Mouse (Mus musculus) midbrain, embryonic 11.5 days (tissue): ENCODE data around the gene Umad1. TPM values are rescaled to one million over a fixed set of nuclear protein-coding genes. Genes with fewer than 3 reads are reported as not detected.

Experiments
- ATAC-seq: fragments of 200-750 bp; cut with Nextera tagmentation; 2 replicates; pipeline ENCODE4 v1.8.0; 2017; ENCODE audit warnings: moderate TSS enrichment, moderate library complexity; ENCODE audit not compliant: low FRiP score
- DNase-seq: peaks from one replicate; pipeline ENCODE4 v3.0.0; 2015; ENCODE audit warnings: low spot score; ENCODE audit errors: missing footprints
- H3K27ac ChIP-seq: fragments of 300-500 bp; sonication (generic); 2 replicates; pipeline ENCODE4 v1.5.1; 2014; ENCODE audit warnings: low read depth, low read length
- H3K27me3 ChIP-seq: fragments of 300-500 bp; sonication (generic); 2 replicates; pipeline ENCODE4 v1.6.1; 2014; ENCODE audit warnings: mild to moderate bottlenecking, low read length, moderate library complexity, mixed read lengths; ENCODE audit not compliant: control insufficient read depth, insufficient read depth
- H3K36me3 ChIP-seq: fragments of 300-500 bp; sonication (generic); 2 replicates; pipeline ENCODE4 v1.6.1; 2014; ENCODE audit warnings: mild to moderate bottlenecking, low read length, moderate library complexity, mixed read lengths; ENCODE audit not compliant: control insufficient read depth, insufficient read depth
- H3K4me1 ChIP-seq: fragments of 300-500 bp; sonication (generic); 2 replicates; pipeline ENCODE4 v1.6.1; 2014; ENCODE audit warnings: low read length; ENCODE audit not compliant: control insufficient read depth, insufficient read depth
- H3K4me2 ChIP-seq: fragments of 300-500 bp; sonication (generic); 2 replicates; pipeline ENCODE4 v1.6.1; 2014; ENCODE audit warnings: mild to moderate bottlenecking, moderate library complexity
- H3K4me3 ChIP-seq: fragments of 300-500 bp; sonication (generic); 2 replicates; pipeline ENCODE4 v1.5.1; 2014; ENCODE audit warnings: low read depth, low read length
- H3K9ac ChIP-seq: fragments of 300-500 bp; sonication (generic); 2 replicates; pipeline ENCODE4 v1.6.1; 2014; ENCODE audit warnings: low read length
- H3K9me3 ChIP-seq: fragments of 300-500 bp; sonication (generic); 2 replicates; pipeline ENCODE4 v1.6.1; 2016; ENCODE audit warnings: low read length; ENCODE audit not compliant: control insufficient read depth
- WGBS: fragments of 180-500 bp; shearing (Covaris S2); extraction: QIAGEN DNeasy Blood & Tissue Kit; methylation state at CpG from one replicate; pipeline ENCODE4 v1.1.7; 2014; 5-methylcytosine and 5-hydroxymethylcytosine counted together
- polyA plus RNA-seq: library from polyadenylated mRNA; unstranded; fragments of >200 nt; fragmentation: Nextera tagmentation; extraction: Ambion mirVana; gene quantifications from 2 replicates; pipeline ENCODE4 v1.2.1, GENCODE M21; 2014

Umad1 gene
- polyA plus RNA-seq, 1 experiment from 2014 or later = 28.5 TPM

DNA sequence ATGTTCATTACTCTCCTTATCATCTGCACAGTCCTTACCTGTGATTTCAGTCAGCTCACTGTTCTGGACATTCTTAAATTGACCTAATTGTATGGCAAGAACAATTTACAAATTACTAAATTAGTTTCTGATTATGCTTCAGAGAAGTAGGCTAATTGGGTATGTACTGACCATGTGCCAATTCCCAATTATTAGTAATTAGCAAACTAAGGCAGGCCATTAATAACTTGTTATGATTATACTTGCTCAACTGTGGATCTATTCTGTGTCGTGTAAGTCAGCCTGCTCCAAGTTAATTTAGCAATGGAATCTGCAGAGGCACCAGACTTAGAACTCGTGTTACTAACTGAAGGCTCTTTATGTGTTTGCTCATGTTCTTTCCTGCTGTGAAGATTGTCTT, 114.0 kb downstream of the Umad1 start:
- Histone ChIP-seq H3K4me3 (no peak overlapping the region), H3K27me3 (no peaks in the 10 kb centered on the region), H3K27ac (no peak overlapping the region), H3K9ac (no peak overlapping the region), H3K4me2 (no peak overlapping the region), H3K9me3 (no peaks in the 10 kb centered on the region), H3K36me3 (no peaks in the 10 kb centered on the region), H3K4me1 (no peaks in the 10 kb centered on the region)
- ATAC-seq (no peak), DNase-seq (no peak)
- WGBS = 69% methylated on average over 2 of the region's 2 CpGs

GRCm38 (mm10) chr6:8373851-8374250, 114.8 kb downstream of the Umad1 start:
- Histone ChIP-seq H3K27me3 (no peaks in the 10 kb centered on the region), H3K4me1 (no peaks in the 10 kb centered on the region), H3K4me2 (no peak overlapping the region), H3K36me3 (no peaks in the 10 kb centered on the region), H3K9me3 (no peaks in the 10 kb centered on the region), H3K27ac (no peak overlapping the region), H3K9ac (no peak overlapping the region), H3K4me3 (no peak overlapping the region)
- DNase-seq (no peak), ATAC-seq (0 out of 2 replicates have a peak, but pooled peaks have one; percentile 43)
- WGBS = 47% methylated on average over 8 of the region's 8 CpGs

- H3K9ac ChIP-seq = no peak overlapping the region
- no peak overlapping the region for H3K27ac ChIP-seq
- no peaks in the 10 kb centered on the region for H3K36me3 ChIP-seq
- no peak overlapping the region for H3K4me2 ChIP-seq
- H3K4me3 ChIP-seq = no peak overlapping the region
- H3K4me1 ChIP-seq = no peaks in the 10 kb centered on the region
- WGBS = 82% methylated on average over 6 of the region's 6 CpGs
- no peaks in the 10 kb centered on the region for H3K27me3 ChIP-seq
- DNase-seq = no peak
- ATAC-seq = 0 out of 2 replicates have a peak, but pooled peaks have one; percentile 71
- no peaks in the 10 kb centered on the region for H3K9me3 ChIP-seq
Measured at GRCm38 (mm10) chr6:8374290-8374689, 115.2 kb downstream of the Umad1 start.

- H3K9ac ChIP-seq = no peak overlapping the region
- no peak overlapping the region for H3K27ac ChIP-seq
- H3K9me3 ChIP-seq = no peaks in the 10 kb centered on the region
- H3K4me2 ChIP-seq = no peak overlapping the region
- no peak for DNase-seq
- no peaks in the 10 kb centered on the region for H3K27me3 ChIP-seq
- H3K4me1 ChIP-seq = no peaks in the 10 kb centered on the region
- ATAC-seq = peak; percentile 56; the same call in 1 of the 2 replicates
- H3K4me3 ChIP-seq = no peak overlapping the region
- H3K36me3 ChIP-seq = no peaks in the 10 kb centered on the region
- WGBS = 84% methylated on average over 4 of the region's 4 CpGs
Measured at GRCm38 (mm10) chr6:8374712-8375111, 115.6 kb downstream of the Umad1 start.

DNA sequence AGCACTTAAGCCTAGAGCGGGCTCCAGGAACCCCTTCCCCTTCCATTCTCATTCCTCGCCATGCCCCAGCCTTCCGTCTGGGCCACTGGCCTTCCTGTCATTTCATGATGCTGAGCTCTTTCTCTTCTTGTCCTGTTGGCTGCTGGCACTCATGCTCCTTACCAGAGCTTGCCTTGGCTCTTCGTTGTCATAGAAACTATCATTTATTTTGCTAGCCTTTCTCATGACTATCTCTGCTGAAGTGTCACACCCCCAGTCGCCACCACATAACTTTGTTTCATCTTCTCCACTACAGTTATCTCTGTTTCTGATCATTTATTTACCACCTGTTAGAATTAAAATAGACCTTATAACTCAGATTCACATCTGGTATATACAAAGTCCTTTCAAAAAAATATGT, 117.3 kb downstream of the Umad1 start:
- H3K4me1 ChIP-seq = no peaks in the 10 kb centered on the region
- WGBS = 94% methylated on average over 5 of the region's 5 CpGs
- no peak overlapping the region for H3K27ac ChIP-seq
- no peaks in the 10 kb centered on the region for H3K36me3 ChIP-seq
- H3K27me3 ChIP-seq = no peaks in the 10 kb centered on the region
- H3K4me3 ChIP-seq = no peak overlapping the region
- DNase-seq = no peak
- no peak overlapping the region for H3K4me2 ChIP-seq
- no peak overlapping the region for H3K9ac ChIP-seq
- no peak for ATAC-seq
- no peaks in the 10 kb centered on the region for H3K9me3 ChIP-seq

DNA sequence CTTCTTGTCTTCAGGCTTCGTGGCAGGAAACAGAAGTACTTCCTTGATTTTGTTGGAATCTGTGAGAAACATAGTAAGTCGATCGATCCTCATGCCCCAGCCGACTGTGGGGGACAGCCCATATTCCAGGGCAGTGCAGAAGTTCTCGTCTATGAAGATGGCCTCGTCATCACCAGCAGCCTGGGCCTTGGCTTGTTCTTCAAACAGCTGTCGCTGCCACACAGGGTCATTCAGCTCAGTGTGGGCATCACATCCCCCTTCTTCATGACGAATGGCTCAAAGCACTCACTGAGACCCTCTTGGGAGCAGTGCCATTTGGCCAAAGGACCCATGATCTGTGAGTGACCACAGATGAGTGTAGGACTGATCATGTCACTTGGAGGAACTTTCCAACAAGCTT, 118.6 kb downstream of the Umad1 start:
- Histone ChIP-seq H3K27ac (no peak overlapping the region), H3K9me3 (no peaks in the 10 kb centered on the region)
- 94% methylated on average over 8 of the region's 8 CpGs for WGBS

GRCm38 (mm10) chr6:8389307-8389706, 130.2 kb downstream of the Umad1 start:
- Histone ChIP-seq H3K36me3 (no peaks in the 10 kb centered on the region), H3K9me3 (no peaks in the 10 kb centered on the region), H3K9ac (no peak overlapping the region), H3K4me3 (no peak overlapping the region), H3K4me2 (no peak overlapping the region), H3K27ac (no peak overlapping the region), H3K27me3 (no peaks in the 10 kb centered on the region), H3K4me1 (no peaks in the 10 kb centered on the region)
- DNase-seq = no peak
- ATAC-seq = no peak
- WGBS = 92% methylated on average over 2 of the region's 2 CpGs

More for the DNA sequence above, 118.6 kb downstream of the Umad1 start:
- H3K4me3 ChIP-seq = no peak overlapping the region
- DNase-seq = no peak
- H3K27me3 ChIP-seq = no peaks in the 10 kb centered on the region
- no peak overlapping the region for H3K9ac ChIP-seq
- H3K36me3 ChIP-seq = no peaks in the 10 kb centered on the region
- no peak overlapping the region for H3K4me2 ChIP-seq
- ATAC-seq = no peak
- no peaks in the 10 kb centered on the region for H3K4me1 ChIP-seq

- ATAC-seq = no peak
- H3K4me1 ChIP-seq = no peaks in the 10 kb centered on the region
Measured at GRCm38 (mm10) chr6:8390296-8390695, 131.2 kb downstream of the Umad1 start.

GRCm38 (mm10) chr6:8390935-8391334, 131.8 kb downstream of the Umad1 start:
- no peak overlapping the region for H3K9ac ChIP-seq
- no peaks in the 10 kb centered on the region for H3K9me3 ChIP-seq
- WGBS = 81% methylated on average over 2 of the region's 2 CpGs
- H3K36me3 ChIP-seq = no peaks in the 10 kb centered on the region
- no peak overlapping the region for H3K27ac ChIP-seq
- no peaks in the 10 kb centered on the region for H3K27me3 ChIP-seq
- DNase-seq = no peak
- no peak overlapping the region for H3K4me3 ChIP-seq
- H3K4me1 ChIP-seq = no peaks in the 10 kb centered on the region
- no peak overlapping the region for H3K4me2 ChIP-seq
- ATAC-seq = no peak

More at GRCm38 (mm10) chr6:8390296-8390695, 131.2 kb downstream of the Umad1 start:
- H3K27ac ChIP-seq = no peak overlapping the region
- no peak overlapping the region for H3K4me3 ChIP-seq
- 95% methylated on average over 6 of the region's 6 CpGs for WGBS
- H3K36me3 ChIP-seq = no peaks in the 10 kb centered on the region
- H3K4me2 ChIP-seq = no peak overlapping the region
- H3K27me3 ChIP-seq = no peaks in the 10 kb centered on the region
- no peak for DNase-seq
- no peaks in the 10 kb centered on the region for H3K9me3 ChIP-seq
- H3K9ac ChIP-seq = no peak overlapping the region

DNA sequence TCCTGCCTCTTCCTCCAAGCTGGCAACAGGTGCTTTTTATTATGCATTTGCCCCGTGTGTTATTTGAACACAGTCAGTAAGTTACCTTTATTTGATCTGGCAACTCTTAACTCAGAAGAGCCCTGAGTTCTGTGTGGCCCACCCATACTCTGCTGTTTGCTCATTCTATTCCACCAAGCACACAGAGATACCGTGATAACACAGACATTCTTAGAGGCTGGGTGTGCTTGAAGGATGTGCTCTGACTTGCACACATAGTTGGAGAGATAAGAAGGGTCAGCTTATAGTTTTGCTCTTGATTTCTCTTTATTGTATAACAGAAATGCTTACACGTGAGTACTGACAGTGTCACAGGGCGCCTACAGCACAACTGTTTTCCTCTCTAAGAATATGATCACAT, 133.9 kb downstream of the Umad1 start:
- Histone ChIP-seq H3K4me2 (no peak overlapping the region), H3K9me3 (no peaks in the 10 kb centered on the region), H3K36me3 (no peaks in the 10 kb centered on the region), H3K27ac (no peak overlapping the region), H3K4me1 (no peaks in the 10 kb centered on the region), H3K9ac (no peak overlapping the region), H3K4me3 (no peak overlapping the region), H3K27me3 (no peaks in the 10 kb centered on the region)
- DNase-seq (no peak), ATAC-seq (no peak)
- WGBS = 85% methylated on average over 4 of the region's 4 CpGs
